Mouse (Mus musculus) intestine, embryonic 16.5 days (tissue): Measurements from ENCODE around the gene Gm20903. TPM values are rescaled to one million over a fixed set of nuclear protein-coding genes. Genes with fewer than 3 reads are reported as not detected.
"Not testable (repeated sequence)": the region's sequence is repeated elsewhere in the genome, so short reads cannot be mapped to it uniquely, and the experiment has no call there.

Experiments
- ATAC-seq: fragments of 200-750 bp; cut with Nextera tagmentation; 2 replicates; pipeline ENCODE4 v1.8.0; 2017; ENCODE audit warnings: moderate TSS enrichment, moderate library complexity
- H3K27ac ChIP-seq: fragments of 300-500 bp; sonication (generic); 2 replicates; pipeline ENCODE4 v1.5.1; 2014; ENCODE audit warnings: mild to moderate bottlenecking, low read length
- H3K27me3 ChIP-seq: fragments of 300-500 bp; sonication (generic); replicated peaks from 2 replicates; pipeline ENCODE4 v1.6.1; 2014; ENCODE audit warnings: low read length, control low read depth, mixed read lengths; ENCODE audit not compliant: control insufficient read depth, insufficient read depth
- H3K36me3 ChIP-seq: fragments of 300-500 bp; sonication (generic); 2 replicates; pipeline ENCODE4 v1.6.1; 2014; ENCODE audit warnings: low read length, control low read depth; ENCODE audit not compliant: control insufficient read depth, insufficient read depth
- H3K4me1 ChIP-seq: fragments of 300-500 bp; sonication (generic); 2 replicates; pipeline ENCODE4 v1.6.1; 2014; ENCODE audit warnings: low read length, control low read depth, mixed read lengths; ENCODE audit not compliant: control insufficient read depth, insufficient read depth
- H3K4me2 ChIP-seq: fragments of 300-500 bp; sonication (generic); 2 replicates; pipeline ENCODE4 v1.6.1; 2014; ENCODE audit warnings: low read depth, low read length, control low read depth
- H3K4me3 ChIP-seq: fragments of 300-500 bp; sonication (generic); 2 replicates; pipeline ENCODE4 v1.5.1; 2014; ENCODE audit warnings: mild to moderate bottlenecking, low read length
- H3K9ac ChIP-seq: fragments of 300-500 bp; sonication (generic); 2 replicates; pipeline ENCODE4 v1.6.1; 2014; ENCODE audit warnings: low read depth, low read length
- H3K9me3 ChIP-seq: fragments of 300-500 bp; sonication (generic); 2 replicates; pipeline ENCODE4 v1.6.1; 2016; ENCODE audit warnings: low read length, control low read depth; ENCODE audit not compliant: control insufficient read depth
- WGBS: fragments of 180-500 bp; shearing (Covaris S2); extraction: QIAGEN DNeasy Blood & Tissue Kit; methylation state at CpG from one replicate; pipeline ENCODE4 v1.1.7; 2014; 5-methylcytosine and 5-hydroxymethylcytosine counted together
- polyA plus RNA-seq: library from polyadenylated mRNA; unstranded; fragments of >200 nt; fragmentation: Nextera tagmentation; extraction: Ambion mirVana; gene quantifications from 2 replicates; pipeline ENCODE4 v1.2.1, GENCODE M21; 2015

Gm20903 gene
- polyA plus RNA-seq: not detected in 2 replicates

DNA sequence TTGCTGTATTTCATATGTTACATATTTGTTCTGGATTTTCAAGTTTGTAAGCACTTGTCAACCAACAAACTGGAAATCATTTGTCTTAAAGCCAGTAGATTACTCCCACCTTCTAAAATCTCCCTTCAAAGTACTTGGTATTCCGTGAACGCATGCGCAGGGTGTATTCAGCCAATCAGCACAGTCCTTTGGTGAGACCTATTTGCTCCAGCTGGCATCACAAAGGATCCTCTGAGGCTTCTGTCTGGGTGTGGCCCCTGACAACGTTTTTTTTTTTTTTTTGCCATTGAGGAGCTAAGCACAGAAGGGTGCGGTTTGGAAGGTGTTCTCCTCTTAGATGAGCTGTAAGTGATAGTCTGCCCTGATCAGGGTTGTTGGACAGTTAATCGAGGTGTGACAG lies at the start of gene Gm20903:
TSS of gene Gm20903 (plus strand) at position 301 of the 400 bp plus-strand sequence.
- not testable (repeated sequence) for H3K27ac ChIP-seq
- WGBS: no CpG with 5 or more reads among the region's 6 CpGs

More for the DNA sequence above, at the start of gene Gm20903:
- not testable (repeated sequence) for H3K4me2 ChIP-seq, H3K36me3 ChIP-seq, H3K9ac ChIP-seq, H3K27me3 ChIP-seq, H3K9me3 ChIP-seq, ATAC-seq, H3K4me3 ChIP-seq, H3K4me1 ChIP-seq
